Mouse (Mus musculus) limb, embryonic 14.5 days (tissue): ENCODE data around the gene Aldh1a7. TPM values are rescaled to one million over a fixed set of nuclear protein-coding genes. Genes with fewer than 3 reads are reported as not detected.

Source experiments
- ATAC-seq: fragments of 200-750 bp; cut with Nextera tagmentation; 2 replicates; pipeline ENCODE4 v1.8.0; 2017; ENCODE audit warnings: low read depth, moderate number of reproducible peaks, moderate TSS enrichment; ENCODE audit not compliant: low FRiP score
- DNase-seq: peaks from one replicate; pipeline ENCODE4 v3.0.0-alpha.2; 2015; ENCODE audit warnings: low spot score
- H3K27ac ChIP-seq: fragments of 300-500 bp; sonication (generic); replicated peaks from 2 replicates; pipeline ENCODE4 v1.5.1; 2014; ENCODE audit warnings: low read depth, mild to moderate bottlenecking, low read length, moderate library complexity, mixed read lengths
- H3K27me3 ChIP-seq: fragments of 300-500 bp; sonication (generic); 2 replicates; pipeline ENCODE4 v1.6.1; 2014; ENCODE audit warnings: low read length, mixed read lengths; ENCODE audit not compliant: control insufficient read depth, insufficient read depth
- H3K36me3 ChIP-seq: fragments of 300-500 bp; sonication (generic); 2 replicates; pipeline ENCODE4 v1.6.1; 2014; ENCODE audit warnings: mild to moderate bottlenecking, low read length, moderate library complexity, mixed read lengths; ENCODE audit not compliant: control insufficient read depth, insufficient read depth
- H3K4me1 ChIP-seq: fragments of 300-500 bp; sonication (generic); 2 replicates; pipeline ENCODE4 v1.6.1; 2014; ENCODE audit warnings: antibody characterized with exemption, low read length, mixed read lengths; ENCODE audit not compliant: control insufficient read depth, insufficient read depth
- H3K4me2 ChIP-seq: fragments of 300-500 bp; sonication (generic); replicated peaks from 2 replicates; pipeline ENCODE4 v1.6.1; 2014; ENCODE audit warnings: low read depth, mild to moderate bottlenecking, low read length, moderate library complexity; ENCODE audit not compliant: severe bottlenecking
- H3K4me3 ChIP-seq: fragments of 300-500 bp; sonication (generic); replicated peaks from 2 replicates; pipeline ENCODE4 v1.5.1; 2014; ENCODE audit warnings: low read length
- H3K9ac ChIP-seq: fragments of 300-500 bp; sonication (generic); 2 replicates; pipeline ENCODE4 v1.6.1; 2014; ENCODE audit warnings: mild to moderate bottlenecking, low read depth, low read length, moderate library complexity; ENCODE audit not compliant: severe bottlenecking
- H3K9me3 ChIP-seq: fragments of 300-500 bp; sonication (generic); 2 replicates; pipeline ENCODE4 v1.6.1; 2016; ENCODE audit warnings: low read length; ENCODE audit not compliant: control insufficient read depth
- POLR2A ChIP-seq: fragments of 200-500 bp; IDR thresholded peaks from 2 replicates; pipeline ENCODE4 v1.8.0; 2012; ENCODE audit warnings: inconsistent platforms, mild to moderate bottlenecking, moderate library complexity, borderline replicate concordance; ENCODE audit not compliant: insufficient read depth, insufficient read length; ENCODE audit errors: extremely low read depth
- WGBS: fragments of 180-500 bp; shearing (Covaris S2); extraction: QIAGEN DNeasy Blood & Tissue Kit; methylation state at CpG from one replicate; pipeline ENCODE4 v1.1.7; 2014; 5-methylcytosine and 5-hydroxymethylcytosine counted together
- polyA plus RNA-seq, 2 experiments: library from polyadenylated mRNA; depleted of rRNA in 1 of 2; stranded (reverse) in 1 of 2; unstranded in 1 of 2; fragments of >200 nt; fragmentation: Nextera tagmentation in 1 of 2; extraction: Ambion mirVana in 1 of 2; gene quantifications; 2 replicates each; pipeline versions ENCODE4 v1.2.1 to v1.2.3; 2012 to 2014

Aldh1a7 gene
- polyA plus RNA-seq, 2 experiments: 3.3 to 5.2 TPM

DNA sequence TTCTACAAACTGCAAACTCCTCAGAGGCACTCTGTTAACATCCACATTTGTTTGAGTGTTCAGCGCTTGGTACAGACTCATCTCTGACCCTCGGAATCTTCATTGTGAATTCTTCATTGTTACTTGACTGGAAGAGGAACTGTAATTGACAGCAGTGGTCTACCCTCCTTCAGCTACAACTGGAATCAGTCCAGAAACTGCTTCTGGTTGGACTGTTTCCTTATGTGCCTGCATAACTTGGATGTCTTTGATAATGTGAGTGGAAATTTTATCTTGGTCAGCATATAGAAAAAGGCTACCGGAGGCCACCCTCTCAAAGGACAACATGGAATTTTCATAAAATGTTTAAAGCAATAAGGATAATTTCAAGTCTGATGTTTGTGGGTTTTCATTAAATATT, 33.8 kb upstream of the Aldh1a7 start:
- no peak for ATAC-seq

DNA sequence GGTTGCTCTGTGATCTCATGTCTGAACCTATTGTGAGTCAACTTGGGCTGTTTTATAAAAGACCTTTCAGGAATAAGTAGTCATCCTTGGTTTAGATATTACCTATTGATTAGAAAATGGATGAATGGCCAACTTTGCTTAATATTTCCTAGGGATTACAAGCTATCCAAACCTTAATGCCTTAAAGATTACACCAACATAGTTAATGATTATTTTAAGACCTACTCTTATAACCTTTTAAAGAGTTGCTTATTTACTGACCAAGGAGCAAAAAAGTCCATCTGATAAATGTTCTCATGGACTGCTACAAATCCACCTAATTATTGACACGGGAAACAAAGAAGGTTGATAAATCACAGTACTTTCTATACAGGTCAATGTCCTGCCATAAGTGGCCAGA, 17.3 kb upstream of the Aldh1a7 start:
- Histone ChIP-seq H3K4me3 (no peak overlapping the region), H3K4me1 (no peaks in the 10 kb centered on the region), H3K36me3 (no peaks in the 10 kb centered on the region), H3K27ac (no peak overlapping the region), H3K4me2 (no peak overlapping the region), H3K27me3 (no peaks in the 10 kb centered on the region), H3K9me3 (no peaks in the 10 kb centered on the region), H3K9ac (no peak overlapping the region)
- TF ChIP-seq POLR2A: no peak
- 82% methylated on average over 1 of the region's 1 CpGs for WGBS
- no peak for ATAC-seq
- DNase-seq: no peak

More for the DNA sequence above, 33.8 kb upstream of the Aldh1a7 start:
- Histone ChIP-seq H3K9me3 (no peaks in the 10 kb centered on the region), H3K4me1 (0 out of 2 replicates have a peak, but pooled peaks cover 2% of the 10 kb centered on the region), H3K4me2 (no peak overlapping the region), H3K36me3 (no peaks in the 10 kb centered on the region), H3K9ac (no peak overlapping the region), H3K27ac (no peak overlapping the region), H3K4me3 (no peak overlapping the region), H3K27me3 (no peaks in the 10 kb centered on the region)
- peak; percentile 12 for DNase-seq
- 72% methylated on average over 3 of the region's 3 CpGs for WGBS
- TF ChIP-seq POLR2A: no peak

DNA sequence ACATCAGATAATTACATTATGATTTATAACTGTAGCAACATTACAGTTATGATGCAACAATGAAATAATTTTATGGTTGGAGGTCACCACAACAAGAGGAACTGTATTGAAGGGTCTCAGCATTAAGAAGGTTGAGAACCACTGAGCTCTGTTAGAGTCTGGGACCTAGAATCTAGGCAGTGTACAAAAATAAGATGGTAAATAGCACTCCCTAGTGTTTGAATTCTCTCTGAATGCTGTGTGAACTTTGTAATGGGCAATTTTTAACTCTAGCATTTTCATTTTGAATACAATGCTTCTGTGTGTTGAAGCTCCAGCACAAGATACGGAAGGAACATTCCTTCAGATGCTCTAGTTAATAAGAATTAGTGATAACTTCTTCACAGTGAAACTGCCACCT, 916 bp upstream of the Aldh1a7 start:
- no peaks in the 10 kb centered on the region for H3K9me3 ChIP-seq
- ATAC-seq (no peak), DNase-seq (no peak)
- H3K4me2 ChIP-seq: no peak overlapping the region
- 96% methylated on average over 1 of the region's 1 CpGs for WGBS
- H3K27me3 ChIP-seq: no peaks in the 10 kb centered on the region
- no peak overlapping the region for H3K27ac ChIP-seq
- H3K4me1 ChIP-seq: no peaks in the 10 kb centered on the region
- no peak overlapping the region for H3K9ac ChIP-seq
- no peaks in the 10 kb centered on the region for H3K36me3 ChIP-seq
- H3K4me3 ChIP-seq: no peak overlapping the region
- no peak for TF ChIP-seq POLR2A

DNA sequence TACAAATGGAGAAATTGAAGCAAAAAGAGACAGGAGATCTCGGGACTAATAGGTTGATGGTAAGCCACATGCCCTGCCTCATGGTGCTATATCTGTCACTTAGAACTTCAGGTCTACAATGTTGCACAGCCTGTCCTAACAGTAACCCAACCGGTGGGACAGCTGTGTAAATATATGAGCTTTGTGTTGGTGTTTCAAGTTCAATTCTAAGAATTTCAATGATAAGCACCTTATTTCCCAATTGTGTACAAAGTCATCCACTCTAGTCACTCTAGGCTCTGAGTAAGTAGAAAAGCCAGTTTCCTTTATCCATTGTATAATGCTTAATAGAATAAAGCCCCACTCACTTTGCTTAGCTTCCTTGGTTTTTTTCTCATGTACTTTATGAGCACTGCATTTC, 4.4 kb downstream of the Aldh1a7 start:
- Histone ChIP-seq H3K4me2 (no peak overlapping the region), H3K4me1 (no peaks in the 10 kb centered on the region), H3K27me3 (no peaks in the 10 kb centered on the region), H3K36me3 (no peaks in the 10 kb centered on the region), H3K27ac (no peak overlapping the region), H3K4me3 (no peak overlapping the region), H3K9ac (no peak overlapping the region), H3K9me3 (no peaks in the 10 kb centered on the region)
- TF ChIP-seq POLR2A: no peak
- no peak for ATAC-seq
- 83% methylated on average over 2 of the region's 2 CpGs for WGBS
- DNase-seq: no peak

DNA sequence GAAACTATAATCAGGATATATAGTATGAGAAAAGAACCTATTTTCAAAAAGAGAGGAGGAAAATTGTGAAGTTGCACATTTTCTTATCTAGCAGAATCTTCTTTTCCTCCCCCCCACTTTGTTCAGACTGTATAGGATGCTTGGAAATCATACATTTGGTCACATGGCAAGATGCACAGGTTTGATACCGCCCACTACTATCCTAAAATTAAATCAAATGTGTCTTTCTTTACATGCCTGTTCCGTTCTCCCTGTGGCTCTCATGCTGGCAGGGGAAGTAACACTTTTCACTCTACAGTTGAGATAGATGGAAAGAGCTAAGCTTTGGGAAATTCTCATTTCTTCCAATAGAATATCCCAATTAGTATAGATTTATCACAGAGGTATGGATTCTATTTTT, 7.1 kb downstream of the Aldh1a7 start:
- no peak overlapping the region for H3K27ac ChIP-seq
- H3K4me3 ChIP-seq: no peak overlapping the region
- DNase-seq (no peak), ATAC-seq (no peak)
- 76% methylated on average over 2 of the region's 2 CpGs for WGBS
- H3K27me3 ChIP-seq: no peaks in the 10 kb centered on the region
- TF ChIP-seq POLR2A: no peak
- no peaks in the 10 kb centered on the region for H3K36me3 ChIP-seq
- H3K9ac ChIP-seq: no peak overlapping the region
- no peaks in the 10 kb centered on the region for H3K4me1 ChIP-seq
- no peak overlapping the region for H3K4me2 ChIP-seq
- no peaks in the 10 kb centered on the region for H3K9me3 ChIP-seq

DNA sequence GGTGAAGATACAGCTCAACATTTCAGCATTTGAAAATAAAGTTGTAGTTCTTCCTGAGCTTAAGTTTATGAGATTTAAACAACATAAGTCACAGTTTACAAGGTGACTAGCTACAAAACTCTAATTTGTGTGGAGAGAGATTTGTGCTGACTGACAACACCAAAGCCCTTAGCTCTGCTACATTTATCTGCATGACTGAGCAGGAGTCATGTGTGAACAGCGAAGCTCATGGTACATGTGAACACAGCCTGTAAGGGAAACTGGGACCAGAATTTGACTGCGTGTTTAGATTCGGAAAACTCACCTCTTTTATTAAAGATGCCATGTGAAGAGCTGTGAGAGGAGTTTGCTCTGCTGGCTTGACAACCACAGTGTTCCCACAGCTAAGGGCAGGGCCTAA, 11.7 kb downstream of the Aldh1a7 start:
- no peaks in the 10 kb centered on the region for H3K9me3 ChIP-seq
- no peak overlapping the region for H3K9ac ChIP-seq
- H3K27ac ChIP-seq: no peak overlapping the region
- DNase-seq: no peak
- no peaks in the 10 kb centered on the region for H3K27me3 ChIP-seq
- no peaks in the 10 kb centered on the region for H3K36me3 ChIP-seq
- no peak for ATAC-seq
- no peaks in the 10 kb centered on the region for H3K4me1 ChIP-seq
- H3K4me3 ChIP-seq: no peak overlapping the region
- TF ChIP-seq POLR2A: no peak
- WGBS: 90% methylated on average over 3 of the region's 3 CpGs
- no peak overlapping the region for H3K4me2 ChIP-seq
